Mouse (Mus musculus) splenic B cell, adult 2 months (primary cell): ENCODE data around the gene Dhx32.

ENCODE experiments used
- DNase-seq: peaks from one replicate; pipeline ENCODE4 v3.0.0-alpha.2; 2011; ENCODE audit warnings: low read depth, low spot score
- H3K27me3 ChIP-seq: 2 replicates; pipeline ENCODE4 v1.6.1; 2012; ENCODE audit warnings: mild to moderate bottlenecking, low read length, moderate library complexity, mixed read lengths; ENCODE audit not compliant: control insufficient read depth, poor library complexity, insufficient read depth, severe bottlenecking
- H3K36me3 ChIP-seq: 2 replicates; pipeline ENCODE4 v1.6.1; 2012; ENCODE audit warnings: mild to moderate bottlenecking, low read length, moderate library complexity, mixed read lengths; ENCODE audit not compliant: control insufficient read depth, poor library complexity, insufficient read depth, severe bottlenecking

The Dhx32 gene

GRCm38 (mm10) chr7:133757961-133758455, 24.5 kb downstream of the Dhx32 start:
- H3K36me3 ChIP-seq = 0 out of 2 replicates have a peak, but pooled peaks cover 3% of the 10 kb centered on the region
- DNase-seq = no peak
- H3K27me3 ChIP-seq = no peaks in the 10 kb centered on the region

- no peaks in the 10 kb centered on the region for H3K27me3 ChIP-seq
- DNase-seq = no peak
- H3K36me3 ChIP-seq = 0 out of 2 replicates have a peak, but pooled peaks cover 2% of the 10 kb centered on the region
Measured at GRCm38 (mm10) chr7:133751163-133751562, 31.4 kb downstream of the Dhx32 start.

- DNase-seq = no peak
Measured at GRCm38 (mm10) chr7:133750666-133751065, 31.9 kb downstream of the Dhx32 start.

GRCm38 (mm10) chr7:133748753-133749152, 33.8 kb downstream of the Dhx32 start:
- DNase-seq = no peak
- Histone ChIP-seq H3K27me3 (no peaks in the 10 kb centered on the region), H3K36me3 (no peaks in the 10 kb centered on the region)

More at GRCm38 (mm10) chr7:133750666-133751065, 31.9 kb downstream of the Dhx32 start:
- H3K27me3 ChIP-seq = no peaks in the 10 kb centered on the region
- 0 out of 2 replicates have a peak, but pooled peaks cover 2% of the 10 kb centered on the region for H3K36me3 ChIP-seq

GRCm38 (mm10) chr7:133747372-133747771, 35.2 kb downstream of the Dhx32 start:
- Histone ChIP-seq H3K27me3 (no peaks in the 10 kb centered on the region), H3K36me3 (0 out of 2 replicates have a peak, but pooled peaks cover 1% of the 10 kb centered on the region)
- no peak for DNase-seq

- DNase-seq = no peak
- Histone ChIP-seq H3K36me3 (peaks cover 9% of the 10 kb centered on the region), H3K27me3 (no peaks in the 10 kb centered on the region)
Measured at GRCm38 (mm10) chr7:133744701-133745100, 37.8 kb downstream of the Dhx32 start.

- H3K36me3 ChIP-seq = peaks cover 9% of the 10 kb centered on the region
- no peaks in the 10 kb centered on the region for H3K27me3 ChIP-seq
- no peak for DNase-seq
Measured at GRCm38 (mm10) chr7:133744209-133744608, 38.3 kb downstream of the Dhx32 start.

- H3K27me3 ChIP-seq = no peaks in the 10 kb centered on the region
- no peak for DNase-seq
- peaks cover 9% of the 10 kb centered on the region for H3K36me3 ChIP-seq
Measured at GRCm38 (mm10) chr7:133743611-133744010, 38.9 kb downstream of the Dhx32 start.

- no peak for DNase-seq
- Histone ChIP-seq H3K36me3 (peaks cover 9% of the 10 kb centered on the region), H3K27me3 (no peaks in the 10 kb centered on the region)
Measured at GRCm38 (mm10) chr7:133742530-133743325, 39.8 kb downstream of the Dhx32 start.

- no peak for DNase-seq
- peaks cover 9% of the 10 kb centered on the region for H3K36me3 ChIP-seq
- H3K27me3 ChIP-seq = no peaks in the 10 kb centered on the region
Measured at GRCm38 (mm10) chr7:133740558-133740957, 42.0 kb downstream of the Dhx32 start.

GRCm38 (mm10) chr7:133731971-133732645, 50.4 kb downstream of the Dhx32 start:
- Histone ChIP-seq H3K36me3 (0 out of 2 replicates have a peak, but pooled peaks cover 2% of the 10 kb centered on the region), H3K27me3 (no peaks in the 10 kb centered on the region)
- DNase-seq = no peak

- no peaks in the 10 kb centered on the region for H3K27me3 ChIP-seq
- H3K36me3 ChIP-seq = 0 out of 2 replicates have a peak, but pooled peaks cover 2% of the 10 kb centered on the region
- no peak for DNase-seq
Measured at GRCm38 (mm10) chr7:133730324-133731191, 52.0 kb downstream of the Dhx32 start.

- Histone ChIP-seq H3K27me3 (no peaks in the 10 kb centered on the region), H3K36me3 (0 out of 2 replicates have a peak, but pooled peaks cover 2% of the 10 kb centered on the region)
- no peak for DNase-seq
Measured at GRCm38 (mm10) chr7:133729351-133729750, 53.2 kb downstream of the Dhx32 start.

GRCm38 (mm10) chr7:133727027-133727426, 55.5 kb downstream of the Dhx32 start:
- Histone ChIP-seq H3K36me3 (no peaks in the 10 kb centered on the region; the same call in 1 of the 2 replicates), H3K27me3 (no peaks in the 10 kb centered on the region)
- DNase-seq = no peak
